Mouse (Mus musculus): Measurements from ENCODE around the gene Lnpep. TPM values are rescaled to one million over a fixed set of nuclear protein-coding genes. Genes with fewer than 3 reads are reported as not detected.
"Not testable (repeated sequence)": the region's sequence is repeated elsewhere in the genome, so short reads cannot be mapped to it uniquely, and the experiment has no call there.

Gene Lnpep
- polyA plus RNA-seq, 1 experiment, result 11.0 TPM

- Histone ChIP-seq H3K36me3 (ENCODE audit: control insufficient read depth, insufficient read depth, low read length) (no peaks in the 10 kb centered on the region), H3K4me3 (ENCODE audit: insufficient read depth, low read depth, low read length) (no peak overlapping the region), H3K27ac (ENCODE audit: insufficient read depth, low read depth, low read length) (no peak overlapping the region), H3K4me1 (ENCODE audit: control insufficient read depth, insufficient read depth, low read length) (no peaks in the 10 kb centered on the region), H3K27me3 (replicated peaks; ENCODE audit: control insufficient read depth, insufficient read depth, low read length) (no peaks in the 10 kb centered on the region)
- DNase-seq, result no peak
- 66% methylated on average over 7 of the region's 7 CpGs for WGBS
- TF ChIP-seq CTCF (conservative IDR thresholded peaks at IDR 0.05; ENCODE audit: insufficient read depth, insufficient read length, low read depth, low read length), result no peak
- TF ChIP-seq POLR2A (IDR thresholded peaks at IDR 0.05; ENCODE audit: low read depth, low read length), result no peak
These were observed 128.1 kb downstream of the Lnpep start for GRCm38 (mm10) chr17:17496730-17497129.

- H3K27ac ChIP-seq (ENCODE audit: insufficient read depth, low read depth, low read length); H3K4me1 ChIP-seq (ENCODE audit: control insufficient read depth, insufficient read depth, low read length); H3K36me3 ChIP-seq (ENCODE audit: control insufficient read depth, insufficient read depth, low read length); DNase-seq; H3K27me3 ChIP-seq (replicated peaks; ENCODE audit: control insufficient read depth, insufficient read depth, low read length); H3K4me3 ChIP-seq (ENCODE audit: insufficient read depth, low read depth, low read length): not testable (repeated sequence)
These were observed 128.6 kb downstream of the Lnpep start for GRCm38 (mm10) chr17:17496234-17496633.

- TF ChIP-seq CTCF (conservative IDR thresholded peaks at IDR 0.05; ENCODE audit: insufficient read depth, insufficient read length, low read depth, low read length), result no peak
- TF ChIP-seq POLR2A (IDR thresholded peaks at IDR 0.05; ENCODE audit: low read depth, low read length), result no peak
- Histone ChIP-seq H3K4me3 (ENCODE audit: insufficient read depth, low read depth, low read length) (no peak overlapping the region), H3K27ac (ENCODE audit: insufficient read depth, low read depth, low read length) (no peak overlapping the region), H3K27me3 (replicated peaks; ENCODE audit: control insufficient read depth, insufficient read depth, low read length) (no peaks in the 10 kb centered on the region), H3K4me1 (ENCODE audit: control insufficient read depth, insufficient read depth, low read length) (no peaks in the 10 kb centered on the region), H3K36me3 (ENCODE audit: control insufficient read depth, insufficient read depth, low read length) (no peaks in the 10 kb centered on the region)
- 78% methylated on average over 8 of the region's 8 CpGs for WGBS
- peak; percentile 7 for DNase-seq
These were observed 132.7 kb downstream of the Lnpep start for GRCm38 (mm10) chr17:17492116-17492515.

GRCm38 (mm10) chr17:17491622-17492001 lies 133.2 kb downstream of the Lnpep start:
- DNase-seq, result no peak
- H3K4me3 ChIP-seq (ENCODE audit: insufficient read depth, low read depth, low read length), result no peak overlapping the region
- TF ChIP-seq CTCF (conservative IDR thresholded peaks at IDR 0.05; ENCODE audit: insufficient read depth, insufficient read length, low read depth, low read length), result no peak
- H3K4me1 ChIP-seq (ENCODE audit: control insufficient read depth, insufficient read depth, low read length), result no peaks in the 10 kb centered on the region
- H3K27me3 ChIP-seq (replicated peaks; ENCODE audit: control insufficient read depth, insufficient read depth, low read length), result no peaks in the 10 kb centered on the region
- no peaks in the 10 kb centered on the region for H3K36me3 ChIP-seq (ENCODE audit: control insufficient read depth, insufficient read depth, low read length)
- 29% methylated on average over 7 of the region's 7 CpGs for WGBS
- H3K27ac ChIP-seq (ENCODE audit: insufficient read depth, low read depth, low read length), result no peak overlapping the region

- no peaks in the 10 kb centered on the region for H3K4me1 ChIP-seq (ENCODE audit: control insufficient read depth, insufficient read depth, low read length)
- TF ChIP-seq POLR2A (IDR thresholded peaks at IDR 0.05; ENCODE audit: low read depth, low read length), result no peak
- TF ChIP-seq CTCF (conservative IDR thresholded peaks at IDR 0.05; ENCODE audit: insufficient read depth, insufficient read length, low read depth, low read length), result no peak
- H3K27me3 ChIP-seq (replicated peaks; ENCODE audit: control insufficient read depth, insufficient read depth, low read length), result no peaks in the 10 kb centered on the region
- H3K27ac ChIP-seq (ENCODE audit: insufficient read depth, low read depth, low read length), result no peak overlapping the region
- no peak overlapping the region for H3K4me3 ChIP-seq (ENCODE audit: insufficient read depth, low read depth, low read length)
- 21% methylated on average over 14 of the region's 15 CpGs for WGBS
- DNase-seq, result peak; percentile 19
- H3K36me3 ChIP-seq (ENCODE audit: control insufficient read depth, insufficient read depth, low read length), result no peaks in the 10 kb centered on the region
These were observed 133.8 kb downstream of the Lnpep start for GRCm38 (mm10) chr17:17490820-17491621.

GRCm38 (mm10) chr17:17485789-17486188 lies 139.1 kb downstream of the Lnpep start:
- TF ChIP-seq POLR2A (IDR thresholded peaks at IDR 0.05; ENCODE audit: low read depth, low read length) (no peak), CTCF (conservative IDR thresholded peaks at IDR 0.05; ENCODE audit: insufficient read depth, insufficient read length, low read depth, low read length) (no peak)
- Histone ChIP-seq H3K4me1 (ENCODE audit: control insufficient read depth, insufficient read depth, low read length) (no peaks in the 10 kb centered on the region), H3K27ac (ENCODE audit: insufficient read depth, low read depth, low read length) (no peak overlapping the region), H3K27me3 (replicated peaks; ENCODE audit: control insufficient read depth, insufficient read depth, low read length) (no peaks in the 10 kb centered on the region), H3K36me3 (ENCODE audit: control insufficient read depth, insufficient read depth, low read length) (no peaks in the 10 kb centered on the region), H3K4me3 (ENCODE audit: insufficient read depth, low read depth, low read length) (no peak overlapping the region)
- DNase-seq, result no peak
- 62% methylated on average over 2 of the region's 2 CpGs for WGBS

Other genes with a start within 250 kb of the Lnpep start
- gene Lix1, start 222.4 kb downstream of the Lnpep start, polyA plus RNA-seq (2012; rRNA removed), result 0.94 and 1.0 TPM in 2 replicates
- 0.03 TPM in 1 of 2 replicates, not detected in the other for gene Vmn2r90, start 78.7 kb upstream of the Lnpep start, polyA plus RNA-seq (2012; rRNA removed)
- gene Spaca6, start 202.1 kb upstream of the Lnpep start, polyA plus RNA-seq (2012; rRNA removed), result 43.9 and 49.0 TPM in 2 replicates
- gene Has1, start 230.2 kb upstream of the Lnpep start, polyA plus RNA-seq (2012; rRNA removed), result 0.08 and 0.10 TPM in 2 replicates